Mouse (Mus musculus): Measurements from ENCODE around the gene Osm. TPM values are rescaled to one million over a fixed set of nuclear protein-coding genes. Genes with fewer than 3 reads are reported as not detected.

The Osm gene
- polyA plus RNA-seq (2014; fragmentation: Illumina TruSeq; extraction: RNeasy Lipid Tissue Mini Kit (QIAGEN cat#74804)): not detected

DNA sequence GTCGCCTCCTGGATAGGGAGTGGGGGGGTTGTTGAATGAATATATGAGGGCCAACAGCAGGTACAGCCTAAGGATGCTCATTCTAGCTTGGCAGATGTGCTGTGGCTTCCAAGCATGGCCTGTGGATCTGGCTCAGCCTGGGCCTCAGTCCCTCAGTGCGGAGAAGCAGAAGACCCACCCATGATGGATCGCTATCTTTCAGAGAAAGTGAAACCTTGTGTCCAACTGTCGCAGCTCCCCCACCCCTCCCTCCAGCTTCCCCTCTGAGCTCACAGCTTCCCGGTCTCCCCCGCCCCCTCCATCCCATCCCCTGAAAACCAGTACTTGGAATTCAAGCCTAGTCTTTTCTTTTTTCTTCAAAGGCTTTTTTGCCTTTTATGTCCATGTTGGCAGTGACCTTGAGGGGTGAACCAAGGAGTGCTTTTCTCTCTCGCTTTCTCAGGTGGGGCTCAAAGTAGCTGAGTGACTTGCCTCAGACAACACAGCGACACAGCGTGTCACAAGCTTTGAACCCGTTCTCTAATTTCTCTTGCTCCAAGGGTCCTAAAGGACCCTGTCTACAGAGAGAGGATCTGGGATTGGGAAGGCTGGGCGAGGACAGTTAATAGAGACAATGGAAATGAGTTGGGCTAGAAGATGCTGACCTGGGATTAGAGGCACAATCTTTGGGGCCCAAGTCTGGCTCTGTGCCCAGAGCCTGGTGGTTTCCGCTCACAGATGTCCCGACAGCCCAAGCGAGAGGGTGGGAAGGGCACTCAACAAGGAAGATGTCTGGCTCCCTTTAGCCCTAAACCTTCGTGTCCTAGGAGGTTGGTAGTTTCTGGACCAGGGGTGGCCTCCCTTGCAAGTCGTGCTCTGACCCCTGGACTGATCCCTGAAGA lies at the start of gene Osm:
Osm (plus strand) TSS at position 756 of the 881 bp plus-strand sequence.

DNA sequence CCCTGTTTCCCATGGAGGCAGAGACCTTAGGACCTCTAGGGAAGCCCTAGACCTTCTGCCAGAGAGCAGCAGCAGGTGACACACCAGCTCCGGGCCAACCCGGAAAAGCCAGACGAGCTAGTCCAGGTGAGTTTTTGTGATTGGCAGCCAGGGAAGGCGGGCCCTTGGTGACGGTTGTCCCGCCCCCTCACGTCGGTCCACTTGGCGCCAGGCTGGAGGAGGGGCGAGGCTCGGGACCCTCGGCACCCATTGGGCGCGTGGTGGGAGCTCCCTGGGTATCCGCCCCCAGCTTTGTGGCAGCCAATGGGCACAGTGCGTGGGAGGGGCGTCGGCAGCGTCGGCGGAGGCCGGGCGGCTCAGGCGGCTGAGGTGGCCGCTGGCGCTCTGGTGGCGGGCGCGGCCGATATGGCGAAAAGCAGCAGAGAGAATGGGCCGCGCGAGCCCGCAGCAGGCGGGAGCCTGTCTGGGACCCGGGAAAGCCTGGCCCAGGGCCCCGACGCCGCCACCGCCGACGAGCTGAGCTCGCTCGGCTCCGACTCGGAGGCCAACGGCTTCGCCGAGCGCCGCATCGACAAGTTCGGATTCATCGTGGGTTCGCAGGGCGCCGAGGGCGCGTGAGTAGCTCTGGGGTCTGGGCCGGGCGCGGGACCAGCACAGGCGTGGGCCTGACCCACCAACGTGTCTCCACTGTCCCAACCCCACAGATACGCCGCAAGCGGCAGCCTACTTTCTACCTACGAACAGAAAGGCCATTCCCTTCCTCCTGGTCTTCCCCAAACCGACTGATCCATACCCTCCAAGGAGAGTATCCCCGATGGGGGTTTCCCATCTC lies 49.5 kb upstream of the Osm start, which contains the start of gene Tbc1d10a:
Tbc1d10a (plus strand) TSS at position 304 of the 832 bp plus-strand sequence.

DNA sequence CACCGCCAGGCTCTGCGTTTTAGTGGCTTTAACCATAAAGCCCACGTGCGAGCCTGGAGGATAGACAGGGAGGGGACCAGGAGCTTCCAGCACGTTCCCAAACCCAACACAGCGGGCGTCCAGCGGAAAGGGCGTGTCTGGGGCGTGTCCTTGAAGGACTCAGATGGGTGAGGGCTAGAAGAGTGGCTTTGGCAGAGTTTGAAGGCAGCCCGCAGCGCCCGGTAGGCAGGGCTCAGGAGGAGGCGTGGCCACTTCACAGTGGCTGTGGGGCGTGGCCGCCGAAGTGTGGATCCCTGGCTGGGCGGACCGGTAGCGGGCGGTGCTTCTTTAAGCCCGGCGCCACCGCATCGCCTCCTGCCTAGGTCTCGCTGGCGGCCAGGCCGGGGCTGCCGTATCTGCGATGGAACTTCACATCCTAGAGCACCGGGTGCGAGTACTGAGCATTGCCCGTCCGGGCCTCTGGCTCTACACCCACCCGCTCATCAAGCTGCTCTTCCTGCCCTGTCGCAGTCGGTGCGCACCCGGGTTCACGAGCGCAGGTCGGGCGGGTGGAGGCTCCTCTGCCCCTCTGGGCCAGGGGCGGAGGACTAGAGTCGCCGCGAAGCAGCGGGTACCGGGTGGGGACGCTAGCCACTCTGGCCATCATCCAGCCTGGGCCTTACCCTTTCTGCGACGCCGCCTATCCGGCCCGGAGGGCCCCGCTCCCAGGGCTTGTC lies 18.1 kb upstream of the Osm start, which contains the start of gene Castor1:
Castor1 (plus strand) TSS at position 312 of the 716 bp plus-strand sequence.

DNA sequence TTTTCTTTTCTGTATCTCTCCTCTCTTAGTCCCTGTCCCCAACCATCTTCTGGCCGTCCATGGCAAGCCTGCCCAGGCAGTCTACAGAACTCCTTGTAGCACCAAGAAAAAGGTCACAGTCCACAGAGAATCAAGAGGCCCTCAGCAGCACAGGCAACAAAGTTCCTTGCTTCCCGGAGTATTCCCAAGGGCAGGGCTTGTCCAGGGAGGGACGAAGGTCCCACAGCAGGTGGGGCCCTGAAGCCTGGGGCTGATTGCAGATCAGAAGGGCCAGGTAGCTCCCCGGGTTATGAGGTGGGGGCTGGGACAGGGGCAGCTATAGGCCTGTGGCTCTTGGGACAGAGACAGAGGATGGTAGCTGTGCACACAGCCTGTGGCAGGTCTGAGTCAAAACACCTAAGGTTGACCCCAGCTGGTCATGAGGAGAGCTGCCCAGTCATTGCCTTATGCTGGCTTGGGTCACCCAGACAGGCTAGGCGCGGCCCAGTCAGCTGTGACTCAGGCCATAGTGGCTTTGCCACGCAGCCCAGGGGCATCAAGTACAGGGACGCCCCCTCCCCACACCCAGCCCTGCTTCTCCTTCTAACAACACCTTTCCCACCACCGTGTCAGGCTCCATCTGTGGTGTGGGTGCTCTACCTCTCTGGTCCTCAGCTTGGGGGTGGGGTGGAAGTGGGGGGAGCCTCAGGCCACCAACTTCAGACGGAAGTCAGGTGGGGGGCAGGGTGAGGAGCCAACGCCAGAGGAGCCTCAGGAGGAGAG lies 20.8 kb downstream of the Osm start, which contains the start of gene Lif:
Lif (plus strand) TSS at position 712 of the 762 bp plus-strand sequence.

Other genes starting within 250 kb of the Osm start
- 0.51 TPM for gene Sec14l4, start 205.0 kb upstream of the Osm start, polyA plus RNA-seq (2014; fragmentation: Illumina TruSeq; extraction: RNeasy Lipid Tissue Mini Kit (QIAGEN cat#74804))
- gene Sec14l3, start 171.6 kb upstream of the Osm start, polyA plus RNA-seq (2014; fragmentation: Illumina TruSeq; extraction: RNeasy Lipid Tissue Mini Kit (QIAGEN cat#74804)): 15.0 TPM
- gene Mtfp1, start 141.0 kb upstream of the Osm start, polyA plus RNA-seq (2014; fragmentation: Illumina TruSeq; extraction: RNeasy Lipid Tissue Mini Kit (QIAGEN cat#74804)): 3.6 TPM
- gene Sec14l2, start 113.0 kb upstream of the Osm start, polyA plus RNA-seq (2014; fragmentation: Illumina TruSeq; extraction: RNeasy Lipid Tissue Mini Kit (QIAGEN cat#74804)): 0.29 TPM
- gene Rnf215, start 101.2 kb upstream of the Osm start, polyA plus RNA-seq (2014; fragmentation: Illumina TruSeq; extraction: RNeasy Lipid Tissue Mini Kit (QIAGEN cat#74804)): 2.9 TPM
- 5.6 TPM for gene Ccdc157, start 76.1 kb upstream of the Osm start, polyA plus RNA-seq (2014; fragmentation: Illumina TruSeq; extraction: RNeasy Lipid Tissue Mini Kit (QIAGEN cat#74804))
- 24.9 TPM for gene Sf3a1, start 76.1 kb upstream of the Osm start, polyA plus RNA-seq (2014; fragmentation: Illumina TruSeq; extraction: RNeasy Lipid Tissue Mini Kit (QIAGEN cat#74804))
- not detected for gene Tbc1d10a, start 49.6 kb upstream of the Osm start, polyA plus RNA-seq (2014; fragmentation: Illumina TruSeq; extraction: RNeasy Lipid Tissue Mini Kit (QIAGEN cat#74804))
- gene Castor1, start 18.2 kb upstream of the Osm start, polyA plus RNA-seq (2014; fragmentation: Illumina TruSeq; extraction: RNeasy Lipid Tissue Mini Kit (QIAGEN cat#74804)): not detected
- 0.20 TPM for gene Lif, start 21.1 kb downstream of the Osm start, polyA plus RNA-seq (2014; fragmentation: Illumina TruSeq; extraction: RNeasy Lipid Tissue Mini Kit (QIAGEN cat#74804))
- gene Hormad2, start 204.7 kb downstream of the Osm start, polyA plus RNA-seq (2014; fragmentation: Illumina TruSeq; extraction: RNeasy Lipid Tissue Mini Kit (QIAGEN cat#74804)): 0.43 TPM